Mouse (Mus musculus) hindbrain, postnatal 0 days (tissue): ENCODE data around the gene Phactr2. TPM values are rescaled to one million over a fixed set of nuclear protein-coding genes. Genes with fewer than 3 reads are reported as not detected.
A peak's percentile ranks its signal among the peaks of the same experiment; 100 is the strongest.

Source experiments
- ATAC-seq: fragments of 200-750 bp; cut with Nextera tagmentation; 2 replicates; pipeline ENCODE4 v1.8.0; 2017; ENCODE audit warnings: mild to moderate bottlenecking, moderate TSS enrichment, moderate library complexity
- DNase-seq: peaks from one replicate; pipeline ENCODE4 v3.0.0-alpha.2; 2015; ENCODE audit warnings: low spot score
- H3K27ac ChIP-seq: fragments of 300-500 bp; sonication (generic); 2 replicates; pipeline ENCODE4 v1.5.1; 2014; ENCODE audit warnings: mild to moderate bottlenecking
- H3K27me3 ChIP-seq: fragments of 300-500 bp; sonication (generic); 2 replicates; pipeline ENCODE4 v1.6.1; 2014; ENCODE audit warnings: low read length, mixed read lengths; ENCODE audit not compliant: insufficient read depth
- H3K36me3 ChIP-seq: fragments of 300-500 bp; sonication (generic); 2 replicates; pipeline ENCODE4 v1.6.1; 2014; ENCODE audit warnings: low read length, mixed read lengths; ENCODE audit not compliant: insufficient read depth
- H3K4me1 ChIP-seq: fragments of 300-500 bp; sonication (generic); 2 replicates; pipeline ENCODE4 v1.6.1; 2014; ENCODE audit warnings: antibody characterized with exemption, low read length, mixed read lengths; ENCODE audit not compliant: insufficient read depth
- H3K4me2 ChIP-seq: fragments of 300-500 bp; sonication (generic); 2 replicates; pipeline ENCODE4 v1.6.1; 2014; ENCODE audit warnings: low read depth, mild to moderate bottlenecking, low read length, moderate library complexity, mixed read lengths
- H3K4me3 ChIP-seq: fragments of 300-500 bp; sonication (generic); 2 replicates; pipeline ENCODE4 v1.5.1; 2014; ENCODE audit warnings: low read length
- H3K9ac ChIP-seq: fragments of 300-500 bp; sonication (generic); replicated peaks from 2 replicates; pipeline ENCODE4 v1.6.1; 2014; ENCODE audit warnings: mild to moderate bottlenecking, low read length, moderate library complexity, mixed read lengths
- H3K9me3 ChIP-seq: fragments of 300-500 bp; sonication (generic); 2 replicates; pipeline ENCODE4 v1.6.1; 2016; ENCODE audit warnings: low read length, mixed read lengths
- CTCF ChIP-seq: IDR thresholded peaks from 2 replicates; pipeline ENCODE4 v1.5.1; 2016; ENCODE audit warnings: antibody characterized with exemption, control low read depth, low read depth
- WGBS: fragments of 180-500 bp; shearing (Covaris S2); extraction: QIAGEN DNeasy Blood & Tissue Kit; methylation state at CpG from one replicate; pipeline ENCODE4 v1.1.7; 2014; 5-methylcytosine and 5-hydroxymethylcytosine counted together
- polyA plus RNA-seq: library from polyadenylated mRNA; unstranded; fragments of >200 nt; fragmentation: Nextera tagmentation; extraction: Ambion mirVana; gene quantifications from 2 replicates; pipeline ENCODE4 v1.2.1, GENCODE M21; 2015
- total RNA-seq: library from RNA; depleted of rRNA; stranded (reverse); fragments of >200 nt; gene quantifications from 2 replicates; pipeline ENCODE4 v1.2.3, GENCODE M21; 2014

Gene Phactr2
- total and polyA plus RNA-seq, 2 experiments from 2014 or later = 10.2 to 11.8 TPM

DNA sequence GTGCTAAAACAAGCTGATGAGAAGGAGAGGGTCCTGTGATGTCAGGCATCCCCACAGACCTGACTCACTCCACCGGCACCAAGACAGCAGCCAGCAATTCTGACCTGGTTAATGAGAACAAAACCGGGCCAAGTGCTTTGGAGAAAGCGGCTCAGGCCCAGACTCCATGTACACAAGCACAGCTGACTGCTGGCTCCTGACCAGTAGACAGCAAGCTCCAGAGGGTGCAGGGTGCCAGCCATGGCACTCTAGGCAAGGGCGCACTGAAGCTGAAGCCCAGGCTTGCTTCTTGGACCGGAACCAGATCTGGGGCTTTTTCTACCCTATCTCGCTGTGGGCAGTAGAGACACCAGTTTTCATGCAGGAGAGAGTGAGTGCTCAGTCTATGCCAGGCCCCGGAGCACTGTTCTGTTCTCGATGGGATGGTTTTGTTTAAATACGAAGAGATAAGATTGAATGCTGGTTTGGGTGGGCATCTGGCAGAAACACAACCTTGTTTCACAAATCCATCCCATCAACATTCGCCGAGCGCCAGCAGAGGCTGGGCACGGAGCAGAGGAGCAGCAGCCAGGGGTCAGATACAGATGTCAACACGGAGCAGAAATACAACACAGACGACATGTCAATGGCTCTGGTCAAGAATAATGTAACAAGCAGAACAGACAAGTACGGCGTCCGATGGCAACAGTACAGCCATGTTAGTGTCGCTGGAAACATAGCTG is 61.8 kb downstream of the Phactr2 start:
- no peak for TF ChIP-seq CTCF
- peak; percentile 63 for DNase-seq

DNA sequence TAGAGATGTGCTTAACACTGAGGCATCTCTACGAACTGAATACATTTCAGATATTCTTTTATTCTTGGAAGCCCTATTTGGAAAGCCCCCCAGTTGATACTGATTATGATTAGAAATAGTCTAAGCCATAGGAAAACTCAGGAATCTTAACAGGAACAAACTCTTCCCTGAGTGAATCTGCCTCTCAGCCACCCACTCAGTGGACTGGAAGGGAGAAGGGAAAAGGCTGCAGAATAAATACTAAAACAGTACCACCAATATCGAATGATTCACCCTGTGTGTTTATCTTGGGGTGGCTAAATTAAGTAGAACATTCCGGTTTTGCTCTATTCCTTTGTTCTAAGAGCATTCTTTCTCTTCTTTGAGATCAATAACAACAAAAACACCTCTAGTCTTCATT is 63.2 kb downstream of the Phactr2 start:
- 86% methylated on average over 3 of the region's 3 CpGs for WGBS
- H3K4me2 ChIP-seq = no peak overlapping the region

More for the DNA sequence above, 61.8 kb downstream of the Phactr2 start:
- 64% methylated on average over 19 of the region's 19 CpGs for WGBS
- Histone ChIP-seq H3K9me3 (no peaks in the 10 kb centered on the region), H3K36me3 (no peaks in the 10 kb centered on the region), H3K9ac (no peak overlapping the region; the same call in 1 of the 2 replicates), H3K27ac (no peak overlapping the region), H3K4me1 (no peaks in the 10 kb centered on the region), H3K27me3 (no peaks in the 10 kb centered on the region), H3K4me3 (no peak overlapping the region), H3K4me2 (peak overlapping the region; percentile 30; the same call in 1 of the 2 replicates)
- peak; percentile 84 for ATAC-seq

DNA sequence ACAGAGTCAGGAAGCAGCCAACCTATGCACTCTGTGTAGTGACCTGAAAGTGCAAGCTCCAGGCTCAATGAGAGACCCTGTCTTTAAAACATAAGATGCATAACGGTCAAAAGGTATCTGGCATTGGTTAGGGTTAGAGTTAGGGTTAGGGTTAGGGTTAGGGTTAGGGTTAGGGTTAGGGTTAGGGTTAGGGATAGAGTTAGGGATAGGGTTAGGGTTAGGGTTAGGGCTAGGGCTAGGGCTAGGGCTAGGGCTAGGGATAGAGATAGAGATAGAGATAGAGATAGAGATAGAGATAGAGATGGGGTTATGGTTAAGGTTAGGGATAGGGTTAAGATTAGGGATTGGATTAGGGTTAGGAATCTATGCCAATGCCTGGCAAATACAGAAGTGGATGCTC is 72.2 kb downstream of the Phactr2 start:
- ATAC-seq (no peak), DNase-seq (no peak)
- Histone ChIP-seq H3K27ac (no peak overlapping the region), H3K36me3 (no peaks in the 10 kb centered on the region), H3K4me2 (no peak overlapping the region), H3K4me1 (no peaks in the 10 kb centered on the region), H3K9ac (no peak overlapping the region), H3K4me3 (no peak overlapping the region), H3K27me3 (no peaks in the 10 kb centered on the region), H3K9me3 (no peaks in the 10 kb centered on the region)
- no peak for TF ChIP-seq CTCF
- 96% methylated on average over 1 of the region's 1 CpGs for WGBS

More for the DNA sequence above, 63.2 kb downstream of the Phactr2 start:
- Histone ChIP-seq H3K9ac (no peak overlapping the region), H3K36me3 (no peaks in the 10 kb centered on the region), H3K27ac (no peak overlapping the region), H3K4me1 (no peaks in the 10 kb centered on the region), H3K4me3 (no peak overlapping the region), H3K9me3 (no peaks in the 10 kb centered on the region), H3K27me3 (no peaks in the 10 kb centered on the region)
- ATAC-seq (no peak), DNase-seq (no peak)
- TF ChIP-seq CTCF = no peak

DNA sequence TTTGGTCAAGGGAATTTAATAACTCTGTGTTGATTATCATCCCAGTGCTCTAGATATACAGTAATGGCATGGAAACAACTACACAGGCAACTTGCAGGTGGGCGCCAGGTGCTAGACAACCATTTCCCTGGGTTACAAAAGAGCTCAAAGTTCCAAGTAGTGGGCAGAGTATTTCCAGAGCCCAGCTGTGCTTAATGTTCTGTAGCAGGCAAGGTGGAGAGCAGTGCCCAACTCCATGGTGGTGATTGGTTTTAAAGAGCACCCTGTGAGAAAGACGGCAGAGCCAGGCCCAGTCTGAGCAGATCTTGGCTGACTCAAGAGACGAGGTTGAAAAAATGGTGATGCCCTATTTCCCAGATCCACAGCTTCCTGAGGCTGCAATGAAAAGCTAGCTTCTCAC is 78.5 kb downstream of the Phactr2 start:
- Histone ChIP-seq H3K27me3 (no peaks in the 10 kb centered on the region), H3K4me2 (no peak overlapping the region), H3K9me3 (no peaks in the 10 kb centered on the region), H3K9ac (no peak overlapping the region), H3K27ac (no peak overlapping the region), H3K4me1 (no peaks in the 10 kb centered on the region), H3K36me3 (no peaks in the 10 kb centered on the region), H3K4me3 (no peak overlapping the region)
- TF ChIP-seq CTCF = no peak
- ATAC-seq (no peak), DNase-seq (no peak)
- WGBS = 71% methylated on average over 3 of the region's 3 CpGs

DNA sequence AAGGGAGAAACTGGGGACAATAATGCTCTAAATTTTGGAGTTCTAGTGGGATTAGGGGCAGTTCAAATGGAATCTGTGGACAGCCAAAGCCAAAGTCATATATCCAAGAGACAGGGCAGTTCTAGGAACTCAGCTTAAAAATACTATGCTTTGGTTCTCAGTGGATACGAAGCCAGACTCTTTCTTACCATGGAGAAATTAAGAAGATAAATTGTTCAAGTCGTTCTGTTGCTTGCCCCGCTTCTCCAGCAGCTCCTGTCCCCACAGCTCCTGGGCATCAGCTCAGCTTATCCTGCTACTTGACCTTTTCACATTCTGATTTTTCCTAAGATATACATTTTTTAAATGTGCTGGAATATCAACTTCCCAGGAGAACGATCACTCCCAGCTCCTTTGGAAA is 80.2 kb downstream of the Phactr2 start:
- H3K4me1 ChIP-seq = 0 out of 2 replicates have a peak, but pooled peaks cover 2% of the 10 kb centered on the region
- H3K27ac ChIP-seq = no peak overlapping the region
- 87% methylated on average over 4 of the region's 4 CpGs for WGBS
- no peak overlapping the region for H3K9ac ChIP-seq
- no peak for DNase-seq
- H3K4me2 ChIP-seq = no peak overlapping the region
- H3K4me3 ChIP-seq = no peak overlapping the region
- no peak for ATAC-seq
- TF ChIP-seq CTCF = no peak
- no peaks in the 10 kb centered on the region for H3K9me3 ChIP-seq
- no peaks in the 10 kb centered on the region for H3K36me3 ChIP-seq
- no peaks in the 10 kb centered on the region for H3K27me3 ChIP-seq

DNA sequence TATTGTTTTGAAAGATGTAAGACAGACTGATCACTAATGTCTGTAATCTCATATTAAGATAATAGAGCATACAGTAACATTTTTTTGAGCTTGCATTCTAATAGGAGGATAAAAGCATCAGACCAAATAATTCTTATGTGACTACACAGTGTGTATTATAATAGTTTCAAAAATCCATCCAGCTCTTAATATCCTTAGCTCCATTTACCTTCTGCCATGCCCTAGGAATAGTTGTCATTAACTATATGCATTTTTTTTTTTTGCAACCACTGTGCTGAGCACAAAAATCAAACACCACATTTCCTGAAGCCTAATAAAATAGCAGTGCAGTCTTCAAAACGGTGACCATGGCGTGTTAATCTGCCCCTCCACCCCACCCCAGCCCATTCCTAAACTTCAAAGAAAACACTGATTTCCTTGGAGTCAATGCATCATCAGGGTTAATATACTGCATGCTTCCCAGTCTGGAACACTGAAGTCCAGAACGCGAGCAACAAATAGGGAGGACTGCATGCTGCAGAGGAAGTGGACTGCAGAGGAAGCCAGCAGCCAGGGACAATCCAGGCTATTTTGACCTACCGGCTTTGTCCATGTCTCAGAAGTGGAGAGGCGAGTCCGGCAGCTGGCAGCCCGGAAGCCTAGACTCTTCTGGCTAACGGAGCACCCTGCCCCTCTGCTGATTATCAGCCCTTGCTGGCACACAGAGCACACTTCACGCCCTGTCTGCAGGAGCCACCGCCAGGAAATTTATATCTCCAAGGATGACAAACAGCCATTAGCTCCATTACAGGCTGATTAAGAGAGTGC is 85.9 kb downstream of the Phactr2 start:
- Histone ChIP-seq H3K36me3 (no peaks in the 10 kb centered on the region), H3K27me3 (no peaks in the 10 kb centered on the region), H3K9ac (peak overlapping the region; percentile 18; the same call in 1 of the 2 replicates), H3K27ac (peak overlapping the region; percentile 54), H3K9me3 (no peaks in the 10 kb centered on the region), H3K4me1 (0 out of 2 replicates have a peak, but pooled peaks cover 7% of the 10 kb centered on the region), H3K4me2 (peak overlapping the region; percentile 59), H3K4me3 (peak overlapping the region; percentile 30)
- no peak for TF ChIP-seq CTCF
- ATAC-seq (peak; percentile 75), DNase-seq (peak; percentile 39)
- WGBS = 18% methylated on average over 11 of the region's 11 CpGs
